Mouse (Mus musculus): ENCODE results near the gene Tcf12. TPM values are rescaled to one million over a fixed set of nuclear protein-coding genes. Genes with fewer than 3 reads are reported as not detected.

The Tcf12 gene
- polyA plus RNA-seq, 1 experiment from 2014 or later = 47.4 TPM

- no peak overlapping the region for H3K9ac ChIP-seq (ENCODE audit: low read depth, low read length)
- no peaks in the 10 kb centered on the region for H3K36me3 ChIP-seq (ENCODE audit: insufficient read depth, low read length)
- no peak for TF ChIP-seq CTCF (IDR thresholded peaks at IDR 0.05; ENCODE audit: low read depth)
- H3K4me2 ChIP-seq (ENCODE audit: low read length) = no peak overlapping the region
- no peak overlapping the region for H3K27ac ChIP-seq
- 86% methylated on average over 3 of the region's 3 CpGs for WGBS
- no peak for ATAC-seq (replicated peaks; ENCODE audit: low FRiP score, low read depth)
- H3K4me1 ChIP-seq (replicated peaks; ENCODE audit: insufficient read depth, low read length) = no peaks in the 10 kb centered on the region
- DNase-seq (ENCODE audit: low spot score) = no peak
- H3K4me3 ChIP-seq (replicated peaks; ENCODE audit: low read depth, low read length) = no peak overlapping the region
- no peaks in the 10 kb centered on the region for H3K9me3 ChIP-seq (replicated peaks; ENCODE audit: low read length)
- H3K27me3 ChIP-seq (ENCODE audit: insufficient read depth, low read length) = no peaks in the 10 kb centered on the region
Measured at GRCm38 (mm10) chr9:71991147-71991546, 120.5 kb downstream of the Tcf12 start.

- Histone ChIP-seq H3K9ac (ENCODE audit: low read depth, low read length) (no peak overlapping the region), H3K4me3 (replicated peaks; ENCODE audit: low read depth, low read length) (no peak overlapping the region), H3K27ac (no peak overlapping the region), H3K4me1 (replicated peaks; ENCODE audit: insufficient read depth, low read length) (no peaks in the 10 kb centered on the region), H3K4me2 (ENCODE audit: low read length) (no peak overlapping the region), H3K9me3 (replicated peaks; ENCODE audit: low read length) (no peaks in the 10 kb centered on the region), H3K36me3 (ENCODE audit: insufficient read depth, low read length) (no peaks in the 10 kb centered on the region), H3K27me3 (ENCODE audit: insufficient read depth, low read length) (no peaks in the 10 kb centered on the region)
- 46% methylated on average over 1 of the region's 1 CpGs for WGBS
- TF ChIP-seq CTCF (IDR thresholded peaks at IDR 0.05; ENCODE audit: low read depth) = no peak
- no peak for ATAC-seq (replicated peaks; ENCODE audit: low FRiP score, low read depth)
- DNase-seq (ENCODE audit: low spot score) = no peak
Measured at GRCm38 (mm10) chr9:71990376-71990775, 121.3 kb downstream of the Tcf12 start.

GRCm38 (mm10) chr9:71989663-71990062 is 122.0 kb downstream of the Tcf12 start:
- no peaks in the 10 kb centered on the region for H3K36me3 ChIP-seq (ENCODE audit: insufficient read depth, low read length)
- H3K9me3 ChIP-seq (replicated peaks; ENCODE audit: low read length) = no peaks in the 10 kb centered on the region
- H3K9ac ChIP-seq (ENCODE audit: low read depth, low read length) = no peak overlapping the region
- no peaks in the 10 kb centered on the region for H3K27me3 ChIP-seq (ENCODE audit: insufficient read depth, low read length)
- 25% methylated on average over 1 of the region's 1 CpGs for WGBS
- no peak overlapping the region for H3K27ac ChIP-seq
- H3K4me2 ChIP-seq (ENCODE audit: low read length) = no peak overlapping the region
- no peak for TF ChIP-seq CTCF (IDR thresholded peaks at IDR 0.05; ENCODE audit: low read depth)
- ATAC-seq (replicated peaks; ENCODE audit: low FRiP score, low read depth) = no peak
- H3K4me1 ChIP-seq (replicated peaks; ENCODE audit: insufficient read depth, low read length) = 0 out of 2 replicates have a peak, but pooled peaks cover 3% of the 10 kb centered on the region
- no peak for DNase-seq (ENCODE audit: low spot score)
- no peak overlapping the region for H3K4me3 ChIP-seq (replicated peaks; ENCODE audit: low read depth, low read length)

- DNase-seq (ENCODE audit: low spot score) = no peak
- no peaks in the 10 kb centered on the region for H3K36me3 ChIP-seq (ENCODE audit: insufficient read depth, low read length)
- H3K4me2 ChIP-seq (ENCODE audit: low read length) = no peak overlapping the region
- H3K27ac ChIP-seq = no peak overlapping the region
- H3K4me3 ChIP-seq (replicated peaks; ENCODE audit: low read depth, low read length) = no peak overlapping the region
- no peak for TF ChIP-seq CTCF (IDR thresholded peaks at IDR 0.05; ENCODE audit: low read depth)
- H3K9me3 ChIP-seq (replicated peaks; ENCODE audit: low read length) = no peaks in the 10 kb centered on the region
- H3K4me1 ChIP-seq (replicated peaks; ENCODE audit: insufficient read depth, low read length) = peaks cover 3% of the 10 kb centered on the region; the same call in 1 of the 2 replicates
- no peaks in the 10 kb centered on the region for H3K27me3 ChIP-seq (ENCODE audit: insufficient read depth, low read length)
- ATAC-seq (replicated peaks; ENCODE audit: low FRiP score, low read depth) = no peak
- peak overlapping the region; percentile 5; the same call in 1 of the 2 replicates for H3K9ac ChIP-seq (ENCODE audit: low read depth, low read length)
- WGBS = 90% methylated on average over 2 of the region's 2 CpGs
Measured at GRCm38 (mm10) chr9:71986716-71987115, 125.0 kb downstream of the Tcf12 start.

GRCm38 (mm10) chr9:71982826-71983225 is 128.8 kb downstream of the Tcf12 start:
- no peak for TF ChIP-seq CTCF (IDR thresholded peaks at IDR 0.05; ENCODE audit: low read depth)
- Histone ChIP-seq H3K27me3 (ENCODE audit: insufficient read depth, low read length) (no peaks in the 10 kb centered on the region), H3K4me3 (replicated peaks; ENCODE audit: low read depth, low read length) (no peak overlapping the region), H3K4me2 (ENCODE audit: low read length) (no peak overlapping the region), H3K9me3 (replicated peaks; ENCODE audit: low read length) (no peaks in the 10 kb centered on the region), H3K4me1 (replicated peaks; ENCODE audit: insufficient read depth, low read length) (peaks cover 10% of the 10 kb centered on the region; the same call in 1 of the 2 replicates), H3K36me3 (ENCODE audit: insufficient read depth, low read length) (no peaks in the 10 kb centered on the region), H3K9ac (ENCODE audit: low read depth, low read length) (no peak overlapping the region), H3K27ac (no peak overlapping the region)
- no peak for ATAC-seq (replicated peaks; ENCODE audit: low FRiP score, low read depth)
- WGBS = 71% methylated on average over 1 of the region's 1 CpGs
- no peak for DNase-seq (ENCODE audit: low spot score)

GRCm38 (mm10) chr9:71981071-71981470 is 130.6 kb downstream of the Tcf12 start:
- no peak overlapping the region for H3K9ac ChIP-seq (ENCODE audit: low read depth, low read length)
- ATAC-seq (replicated peaks; ENCODE audit: low FRiP score, low read depth) (no peak), DNase-seq (ENCODE audit: low spot score) (no peak)
- no peak overlapping the region for H3K4me3 ChIP-seq (replicated peaks; ENCODE audit: low read depth, low read length)
- WGBS = 95% methylated on average over 3 of the region's 3 CpGs
- H3K4me1 ChIP-seq (replicated peaks; ENCODE audit: insufficient read depth, low read length) = peaks cover 10% of the 10 kb centered on the region
- no peak for TF ChIP-seq CTCF (IDR thresholded peaks at IDR 0.05; ENCODE audit: low read depth)
- no peaks in the 10 kb centered on the region for H3K9me3 ChIP-seq (replicated peaks; ENCODE audit: low read length)
- H3K4me2 ChIP-seq (ENCODE audit: low read length) = no peak overlapping the region
- H3K27me3 ChIP-seq (ENCODE audit: insufficient read depth, low read length) = no peaks in the 10 kb centered on the region
- no peaks in the 10 kb centered on the region for H3K36me3 ChIP-seq (ENCODE audit: insufficient read depth, low read length)
- H3K27ac ChIP-seq = no peak overlapping the region

GRCm38 (mm10) chr9:71980579-71980978 is 131.1 kb downstream of the Tcf12 start:
- no peak overlapping the region for H3K4me3 ChIP-seq (replicated peaks; ENCODE audit: low read depth, low read length)
- no peak overlapping the region for H3K4me2 ChIP-seq (ENCODE audit: low read length)
- TF ChIP-seq CTCF (IDR thresholded peaks at IDR 0.05; ENCODE audit: low read depth) = no peak
- WGBS = 10% methylated on average over 2 of the region's 2 CpGs
- DNase-seq (ENCODE audit: low spot score) = peak; percentile 35
- H3K9me3 ChIP-seq (replicated peaks; ENCODE audit: low read length) = no peaks in the 10 kb centered on the region
- no peak for ATAC-seq (replicated peaks; ENCODE audit: low FRiP score, low read depth)
- H3K4me1 ChIP-seq (replicated peaks; ENCODE audit: insufficient read depth, low read length) = peaks cover 10% of the 10 kb centered on the region
- H3K36me3 ChIP-seq (ENCODE audit: insufficient read depth, low read length) = no peaks in the 10 kb centered on the region
- H3K27ac ChIP-seq = no peak overlapping the region
- H3K27me3 ChIP-seq (ENCODE audit: insufficient read depth, low read length) = no peaks in the 10 kb centered on the region
- no peak overlapping the region for H3K9ac ChIP-seq (ENCODE audit: low read depth, low read length)

All from kidney, postnatal 0 days (tissue).